Mouse (Mus musculus) heart, postnatal 36 days (tissue): ENCODE measurements around the gene Rhox7a. TPM values are rescaled to one million over a fixed set of nuclear protein-coding genes. Genes with fewer than 3 reads are reported as not detected.
"Not testable (repeated sequence)": the region's sequence is repeated elsewhere in the genome, so short reads cannot be mapped to it uniquely, and the experiment has no call there.

Experiments
- DNase-seq, 2 experiments: peaks; one replicate each; pipeline ENCODE4 v3.0.0; 2021 to 2022
- intact Hi-C: fragments of 180-260 bp; cut with DNase I; formaldehyde crosslinking; loops from one replicate; pipeline ENCODE4 v1.15.1; 2025
- total RNA-seq, 2 experiments: library from RNA; stranded (reverse); gene quantifications; 2 replicates each; pipeline ENCODE4 v1.2.3; 2021

Rhox7a gene
- total RNA-seq = not detected

- DNase-seq, intact Hi-C loops: not testable (repeated sequence)
Observed at GRCm38 (mm10) chrX:37831386-37831785, at the start of gene Rhox7a. TSS of gene Rhox7a (plus strand) at chrX:37831686.

DNA sequence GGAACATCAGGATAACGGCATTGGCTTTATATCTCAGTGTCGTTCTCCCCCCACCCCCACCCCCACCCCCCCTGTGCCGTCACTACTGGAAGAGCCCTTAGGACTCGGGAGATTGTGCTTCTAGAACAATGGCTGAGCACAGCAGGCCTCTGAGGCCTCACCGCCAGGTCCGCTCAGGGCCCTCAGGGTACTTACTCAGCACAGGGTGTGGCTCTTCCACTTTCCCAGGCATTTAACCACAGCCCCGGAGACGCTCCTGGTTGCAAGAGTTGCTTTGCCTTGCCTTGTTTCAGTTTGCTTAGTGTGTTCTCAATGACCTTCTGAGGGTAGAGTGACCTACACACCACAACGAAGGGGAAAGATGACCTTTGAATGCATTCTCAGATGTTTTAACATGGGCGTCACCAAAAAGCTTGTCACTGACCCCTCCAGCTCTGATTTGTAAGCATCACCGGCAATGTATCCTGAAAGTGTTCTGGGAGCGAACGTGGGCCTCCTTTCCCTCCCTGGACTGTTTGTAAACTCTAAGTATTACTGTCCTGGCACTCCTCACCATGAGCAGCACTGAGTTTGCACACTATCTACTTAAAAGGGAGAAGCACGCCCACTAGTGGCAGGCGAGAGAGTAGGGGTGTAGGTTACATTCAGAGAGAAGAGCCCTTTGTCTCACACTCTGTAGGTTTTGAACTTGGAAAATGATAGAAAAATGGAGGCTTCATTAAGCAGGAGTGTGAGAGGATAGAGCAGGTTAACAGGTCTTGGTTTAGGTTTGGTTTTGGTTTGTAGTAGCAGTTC is 24.0 kb upstream of the Rhox7a start:
- intact Hi-C loops = no loop called here

GRCm38 (mm10) chrX:37809396-37809795 is 22.1 kb upstream of the Rhox7a start:
- no peak for DNase-seq
- intact Hi-C loops = no loop called here

More for the DNA sequence above, 24.0 kb upstream of the Rhox7a start:
- no peak for DNase-seq

DNA sequence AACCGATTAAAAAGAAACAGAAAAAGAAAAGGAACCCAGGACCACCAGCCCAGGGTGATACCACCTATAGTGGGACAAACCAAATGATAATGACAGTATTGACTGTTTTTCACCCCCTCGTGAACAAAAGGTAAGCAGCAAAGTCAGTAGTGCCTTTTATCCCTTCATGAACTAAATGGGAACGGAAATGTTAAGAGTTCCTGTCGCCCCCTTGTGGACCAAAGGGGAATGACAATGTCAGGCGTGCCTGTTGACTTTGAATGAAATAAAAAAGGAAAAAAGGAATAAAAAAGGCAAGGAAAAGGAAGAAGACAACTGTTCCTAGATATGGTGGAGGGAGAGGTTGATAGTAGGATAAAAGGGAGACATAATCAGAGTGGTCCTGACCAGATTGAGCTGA is 20.3 kb upstream of the Rhox7a start:
- intact Hi-C loops = no loop called here
- peak; percentile 14 to 41 for DNase-seq

DNA sequence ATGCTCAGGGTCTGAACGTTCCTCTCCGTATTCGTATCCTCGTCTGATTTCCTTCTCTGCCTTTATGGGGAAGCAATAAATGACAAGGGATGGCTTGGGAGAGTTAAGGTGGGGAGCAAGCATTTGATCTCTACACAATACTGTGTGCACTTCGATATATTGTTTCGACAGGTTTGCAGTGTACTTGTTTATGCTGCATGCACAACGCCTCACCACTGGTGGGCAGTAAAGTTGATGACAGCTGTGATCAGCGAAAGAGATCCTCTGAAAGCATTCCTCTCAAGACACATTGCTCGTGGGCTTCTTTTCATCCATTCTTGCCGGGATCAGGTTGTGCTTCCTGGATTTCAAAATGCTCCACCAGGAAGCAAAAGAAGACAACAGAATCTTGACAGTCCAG is 15.8 kb upstream of the Rhox7a start:
- DNase-seq = no peak
- intact Hi-C loops = no loop called here

DNA sequence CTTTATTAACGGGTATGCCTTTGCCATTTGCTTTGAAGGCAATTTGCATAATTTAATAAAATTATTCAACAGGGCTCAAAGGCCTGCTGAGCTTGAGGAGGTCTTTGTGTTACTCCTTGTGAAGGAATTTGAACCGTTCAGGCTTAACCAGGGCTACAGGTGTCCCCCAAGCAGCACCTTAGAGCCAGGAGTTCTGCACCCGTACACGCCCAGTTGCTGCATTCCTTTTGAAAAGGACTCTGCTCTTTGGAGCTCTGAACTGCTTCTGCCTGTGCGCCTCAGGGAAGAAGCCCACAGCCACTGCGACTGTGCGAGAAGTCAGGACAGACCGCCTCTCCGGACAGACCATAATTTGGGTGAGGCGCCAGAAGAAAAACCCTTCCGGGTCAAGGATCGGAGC is 4.9 kb upstream of the Rhox7a start, which contains the start of gene Rhox6:
Gene Rhox6 (plus strand): TSS at position 301 of the 400 bp plus-strand sequence.
- intact Hi-C loops, DNase-seq: not testable (repeated sequence)

DNA sequence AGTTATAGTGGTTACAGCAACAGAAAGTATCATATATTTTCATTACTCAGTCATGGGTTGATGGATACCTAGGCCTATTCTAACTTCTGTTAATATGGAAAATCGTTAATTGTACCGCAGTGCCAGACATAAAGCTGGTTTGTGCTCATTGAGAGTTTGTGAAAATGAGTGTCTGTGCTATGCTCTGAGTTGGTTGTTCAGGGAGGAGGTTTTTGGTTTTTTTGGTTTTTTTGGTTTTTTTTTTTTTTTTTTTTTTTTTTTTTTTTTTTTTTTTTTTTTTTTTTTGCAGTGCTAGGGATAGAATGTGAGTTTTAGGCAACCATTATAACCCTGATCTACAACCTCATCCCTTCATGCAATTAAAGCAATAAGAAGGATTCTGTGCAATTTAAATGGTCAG is 40.2 kb downstream of the Rhox7a start:
- intact Hi-C loops = no loop called here
- no peak for DNase-seq

DNA sequence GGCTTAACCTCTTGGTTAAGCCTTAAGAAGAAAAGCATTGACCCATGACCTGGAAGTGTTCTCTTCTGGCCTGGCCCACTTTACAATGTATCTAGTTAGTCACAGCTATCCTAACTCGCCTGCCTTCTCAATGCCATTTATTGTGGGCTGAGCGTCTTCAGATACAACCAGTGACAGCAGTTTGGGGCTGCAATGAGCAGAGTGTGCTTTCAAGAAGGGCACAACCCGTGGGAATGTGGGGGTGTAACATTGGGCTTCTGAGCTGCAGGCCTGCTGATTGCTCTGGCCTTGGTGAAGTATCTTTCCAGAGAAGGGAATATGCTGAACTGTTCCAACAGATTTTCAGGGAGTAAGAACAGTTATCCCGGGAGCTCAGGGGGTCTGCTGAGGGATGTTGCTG is 47.4 kb downstream of the Rhox7a start, which contains the start of gene Rhox8:
Gene Rhox8 (minus strand): TSS at position 101 of the 400 bp plus-strand sequence.
- no peak for DNase-seq
- intact Hi-C loops = no loop called here

Other genes with a start within 250 kb of the Rhox7a start
- not detected for gene Rhox4f, start 224.0 kb upstream of the Rhox7a start, total RNA-seq
- not detected for gene Rhox3g, start 203.1 kb upstream of the Rhox7a start, total RNA-seq
- gene Rhox2g, start 188.2 kb upstream of the Rhox7a start, total RNA-seq = not detected
- gene Rhox4g, start 180.4 kb upstream of the Rhox7a start, total RNA-seq = not detected
- not detected for gene Rhox3h, start 162.9 kb upstream of the Rhox7a start, total RNA-seq
- under 1 TPM in 1 of 2 experiments, not detected in 1; 0.43 TPM for gene Rhox2h, start 158.4 kb upstream of the Rhox7a start, total RNA-seq
- 1 to 10 TPM in 1 of 2 experiments, under 1 TPM in 1; 0.83 to 2.3 TPM for gene Rhox5, start 26.8 kb upstream of the Rhox7a start, total RNA-seq
- not detected for gene Rhox6, start 4.8 kb upstream of the Rhox7a start, total RNA-seq
- gene Rhox8, start 47.3 kb downstream of the Rhox7a start, total RNA-seq = not detected
- gene Rhox7b, start 65.5 kb downstream of the Rhox7a start, total RNA-seq = not detected
- not detected for gene Rhox9, start 70.1 kb downstream of the Rhox7a start, total RNA-seq
- gene Btg1-ps1, start 187.1 kb downstream of the Rhox7a start, total RNA-seq = not detected
- gene Btg1-ps2, start 211.4 kb downstream of the Rhox7a start, total RNA-seq = not detected
- gene Rhox10, start 234.8 kb downstream of the Rhox7a start, total RNA-seq = not detected